ENCODE assay signal across 8 mouse cellular contexts in genomic region chr6:85410771-85411273, GRCm38 (mm10). TPM values are rescaled to one million over a fixed set of nuclear protein-coding genes. Genes with fewer than 3 reads are reported as not detected.
DNase-seq lines count a peak whose midpoint lies in the region; ATAC-seq lines count a peak whose summit lies in the region.

No protein-coding gene starts in this region.

- no peak overlapping the region for H3K4me2 ChIP-seq in forebrain, embryonic 16.5 days (ENCODE audit: low read length)
- no peak overlapping the region for H3K4me2 ChIP-seq in hindbrain, embryonic 11.5 days (replicated peaks; ENCODE audit: low read depth, low read length)

- 0 out of 2 replicates have a peak overlapping the region, but pooled peaks have one; percentile 29 for H3K9ac ChIP-seq in forebrain, embryonic 16.5 days (replicated peaks; ENCODE audit: low read depth, low read length)
- H3K9ac ChIP-seq in hindbrain, embryonic 11.5 days (ENCODE audit: low read depth, low read length) = no peak overlapping the region

- no peaks in the 10 kb centered on the region for H3K36me3 ChIP-seq in forebrain, embryonic 16.5 days (ENCODE audit: control insufficient read depth, insufficient read depth)
- no peaks in the 10 kb centered on the region for H3K36me3 ChIP-seq in hindbrain, embryonic 11.5 days (ENCODE audit: control insufficient read depth, insufficient read depth, low read length)
- no peaks in the 10 kb centered on the region for H3K36me3 ChIP-seq in megakaryocyte, embryonic 14.5 days (replicated peaks; ENCODE audit: low read length)

- 0 out of 2 replicates have a peak, but pooled peaks have one; percentile 22 for ATAC-seq in cerebellum, adult (ENCODE audit: insufficient number of reproducible peaks, low FRiP score, low TSS enrichment)
- ATAC-seq in forebrain, embryonic 16.5 days = peak; percentile 94
- ATAC-seq in hindbrain, embryonic 11.5 days (ENCODE audit: low FRiP score) = peak; percentile 61

- H3K4me1 ChIP-seq in forebrain, embryonic 16.5 days (replicated peaks; ENCODE audit: control insufficient read depth, insufficient read depth, low read length) = peaks cover 6% of the 10 kb centered on the region
- H3K4me1 ChIP-seq in hindbrain, embryonic 11.5 days (replicated peaks; ENCODE audit: control insufficient read depth, insufficient read depth, low read length) = no peaks in the 10 kb centered on the region
- H3K4me1 ChIP-seq in megakaryocyte, embryonic 14.5 days = peaks cover 17% of the 10 kb centered on the region

- H3K4me3 ChIP-seq in forebrain, embryonic 16.5 days (replicated peaks; ENCODE audit: low read length) = no peak overlapping the region
- no peak overlapping the region for H3K4me3 ChIP-seq in hindbrain, embryonic 11.5 days (ENCODE audit: low read depth, low read length)
- H3K4me3 ChIP-seq in megakaryocyte, embryonic 14.5 days (replicated peaks) = peak overlapping the region; percentile 50

- H3K9me3 ChIP-seq in forebrain, embryonic 16.5 days (ENCODE audit: control insufficient read depth, low read length) = no peaks in the 10 kb centered on the region
- no peaks in the 10 kb centered on the region for H3K9me3 ChIP-seq in hindbrain, embryonic 11.5 days (ENCODE audit: control insufficient read depth, low read length)
- H3K9me3 ChIP-seq in megakaryocyte, embryonic 14.5 days = no peaks in the 10 kb centered on the region

- H3K27me3 ChIP-seq in forebrain, embryonic 16.5 days (replicated peaks; ENCODE audit: control insufficient read depth, insufficient read depth, low read length) = peaks cover 28% of the 10 kb centered on the region
- peaks cover 32% of the 10 kb centered on the region for H3K27me3 ChIP-seq in hindbrain, embryonic 11.5 days (ENCODE audit: control insufficient read depth, insufficient read depth, low read length)
- peaks cover 77% of the 10 kb centered on the region for H3K27me3 ChIP-seq in megakaryocyte, embryonic 14.5 days (replicated peaks)

- H3K27ac ChIP-seq in forebrain, embryonic 16.5 days (ENCODE audit: low read length) = no peak overlapping the region
- H3K27ac ChIP-seq in hindbrain, embryonic 11.5 days (ENCODE audit: low read depth, low read length) = no peak overlapping the region

- WGBS in forebrain, embryonic 16.5 days = 7% methylated on average over 13 of the region's 13 CpGs
- 10% methylated on average over 13 of the region's 13 CpGs for WGBS in hindbrain, embryonic 11.5 days

- no peak for DNase-seq in cerebellum, adult 11-12 months
- DNase-seq in c-Kit-positive CD71-negative TER-119-negative erythroid progenitor cells, embryonic 14.5 days (ENCODE audit: low read depth) = peak; percentile 50
- peak; percentile 89 for DNase-seq in hindbrain, embryonic 11.5 days (ENCODE audit: low spot score)
- peak; percentile 29 to 56 for DNase-seq in layer of hippocampus, postnatal 25 days (ENCODE audit: extremely low spot score in 1 of 2, low spot score in 1 of 2)
- DNase-seq in right cerebral cortex, postnatal 4 days = peak; percentile 75

RNA-seq across cellular contexts. Expression of gene Noto, which starts 12.9 kb away (rescaled TPM):
- polyA plus RNA-seq in forebrain, embryonic 16.5 days (2015; fragmentation: Nextera tagmentation; extraction: Ambion mirVana) = not detected in 2 replicates
- not detected in 2 replicates for polyA plus RNA-seq in hindbrain, embryonic 11.5 days (2014; fragmentation: Nextera tagmentation; extraction: Ambion mirVana)
- not detected for total RNA-seq in layer of hippocampus, postnatal 25 days (2021)
- not detected in 2 replicates for polyA plus RNA-seq in megakaryocyte, embryonic 14.5 days (2012; ENCODE audit: insufficient read depth, low replicate concordance)

RNA-seq across cellular contexts. Expression of gene Smyd5, which starts 21.0 kb away (rescaled TPM):
- 57.9 and 69.8 TPM in 2 replicates for polyA plus RNA-seq in forebrain, embryonic 16.5 days (2015; fragmentation: Nextera tagmentation; extraction: Ambion mirVana)
- polyA plus RNA-seq in hindbrain, embryonic 11.5 days (2014; fragmentation: Nextera tagmentation; extraction: Ambion mirVana) = 52.4 and 53.1 TPM in 2 replicates
- 10 to 100 TPM; 38.9 to 40.9 TPM for total RNA-seq in layer of hippocampus, postnatal 25 days (2021)
- polyA plus RNA-seq in megakaryocyte, embryonic 14.5 days (2012; ENCODE audit: insufficient read depth, low replicate concordance) = 6.2 and 7.5 TPM in 2 replicates

RNA-seq across cellular contexts. Expression of gene Rab11fip5, which starts 36.4 kb away (rescaled TPM):
- polyA plus RNA-seq in forebrain, embryonic 16.5 days (2015; fragmentation: Nextera tagmentation; extraction: Ambion mirVana) = 15.4 and 19.3 TPM in 2 replicates
- 4.1 and 4.6 TPM in 2 replicates for polyA plus RNA-seq in hindbrain, embryonic 11.5 days (2014; fragmentation: Nextera tagmentation; extraction: Ambion mirVana)
- 10 to 100 TPM; 53.8 to 55.3 TPM for total RNA-seq in layer of hippocampus, postnatal 25 days (2021)
- polyA plus RNA-seq in megakaryocyte, embryonic 14.5 days (2012; ENCODE audit: insufficient read depth, low replicate concordance) = 1.0 and 4.4 TPM in 2 replicates

RNA-seq across cellular contexts. Expression of gene Cct7, which starts 40.5 kb away (rescaled TPM):
- 666 and 671 TPM in 2 replicates for polyA plus RNA-seq in forebrain, embryonic 16.5 days (2015; fragmentation: Nextera tagmentation; extraction: Ambion mirVana)
- 644 and 685 TPM in 2 replicates for polyA plus RNA-seq in hindbrain, embryonic 11.5 days (2014; fragmentation: Nextera tagmentation; extraction: Ambion mirVana)
- total RNA-seq in layer of hippocampus, postnatal 25 days (2021) = 100 to 1,000 TPM; 194 to 226 TPM
- polyA plus RNA-seq in megakaryocyte, embryonic 14.5 days (2012; ENCODE audit: insufficient read depth, low replicate concordance) = 5.2 and 36.0 TPM in 2 replicates

RNA-seq across cellular contexts. Expression of gene Pradc1, which starts 40.9 kb away (rescaled TPM):
- 24.5 and 28.6 TPM in 2 replicates for polyA plus RNA-seq in forebrain, embryonic 16.5 days (2015; fragmentation: Nextera tagmentation; extraction: Ambion mirVana)
- polyA plus RNA-seq in hindbrain, embryonic 11.5 days (2014; fragmentation: Nextera tagmentation; extraction: Ambion mirVana) = 25.5 and 28.1 TPM in 2 replicates
- 10 to 100 TPM; 15.8 to 17.9 TPM for total RNA-seq in layer of hippocampus, postnatal 25 days (2021)
- polyA plus RNA-seq in megakaryocyte, embryonic 14.5 days (2012; ENCODE audit: insufficient read depth, low replicate concordance) = 18.8 TPM in 1 of 2 replicates, not detected in the other

Comparison
In these comparisons a context has a peak if more than half of its experiments do, and no peak if none do; other contexts are left out.
1. ATAC-seq: peak in every context shown above with its lines; median percentile 94 in forebrain, embryonic 16.5 days; 61 in hindbrain, embryonic 11.5 days; 22 in cerebellum, adult.